Mouse (Mus musculus) intestine, embryonic 16.5 days (tissue): ENCODE data around the gene Camta1. TPM values are rescaled to one million over a fixed set of nuclear protein-coding genes. Genes with fewer than 3 reads are reported as not detected.

ENCODE experiments used
- ATAC-seq: fragments of 200-750 bp; cut with Nextera tagmentation; 2 replicates; pipeline ENCODE4 v1.8.0; 2017; ENCODE audit warnings: moderate TSS enrichment, moderate library complexity
- H3K27ac ChIP-seq: fragments of 300-500 bp; sonication (generic); 2 replicates; pipeline ENCODE4 v1.5.1; 2014; ENCODE audit warnings: mild to moderate bottlenecking, low read length
- H3K27me3 ChIP-seq: fragments of 300-500 bp; sonication (generic); replicated peaks from 2 replicates; pipeline ENCODE4 v1.6.1; 2014; ENCODE audit warnings: low read length, control low read depth, mixed read lengths; ENCODE audit not compliant: control insufficient read depth, insufficient read depth
- H3K36me3 ChIP-seq: fragments of 300-500 bp; sonication (generic); 2 replicates; pipeline ENCODE4 v1.6.1; 2014; ENCODE audit warnings: low read length, control low read depth; ENCODE audit not compliant: control insufficient read depth, insufficient read depth
- H3K4me1 ChIP-seq: fragments of 300-500 bp; sonication (generic); 2 replicates; pipeline ENCODE4 v1.6.1; 2014; ENCODE audit warnings: low read length, control low read depth, mixed read lengths; ENCODE audit not compliant: control insufficient read depth, insufficient read depth
- H3K4me2 ChIP-seq: fragments of 300-500 bp; sonication (generic); 2 replicates; pipeline ENCODE4 v1.6.1; 2014; ENCODE audit warnings: low read depth, low read length, control low read depth
- H3K4me3 ChIP-seq: fragments of 300-500 bp; sonication (generic); 2 replicates; pipeline ENCODE4 v1.5.1; 2014; ENCODE audit warnings: mild to moderate bottlenecking, low read length
- H3K9ac ChIP-seq: fragments of 300-500 bp; sonication (generic); 2 replicates; pipeline ENCODE4 v1.6.1; 2014; ENCODE audit warnings: low read depth, low read length
- H3K9me3 ChIP-seq: fragments of 300-500 bp; sonication (generic); 2 replicates; pipeline ENCODE4 v1.6.1; 2016; ENCODE audit warnings: low read length, control low read depth; ENCODE audit not compliant: control insufficient read depth
- WGBS: fragments of 180-500 bp; shearing (Covaris S2); extraction: QIAGEN DNeasy Blood & Tissue Kit; methylation state at CpG from one replicate; pipeline ENCODE4 v1.1.7; 2014; 5-methylcytosine and 5-hydroxymethylcytosine counted together
- polyA plus RNA-seq: library from polyadenylated mRNA; unstranded; fragments of >200 nt; fragmentation: Nextera tagmentation; extraction: Ambion mirVana; gene quantifications from 2 replicates; pipeline ENCODE4 v1.2.1, GENCODE M21; 2015

Camta1 gene
- polyA plus RNA-seq, 1 experiment from 2014 or later, result 69.1 TPM

- 84% methylated on average over 19 of the region's 19 CpGs for WGBS
- Histone ChIP-seq H3K27ac (no peak overlapping the region), H3K9ac (no peak overlapping the region), H3K4me3 (no peak overlapping the region), H3K36me3 (no peaks in the 10 kb centered on the region), H3K4me1 (no peaks in the 10 kb centered on the region), H3K27me3 (no peaks in the 10 kb centered on the region), H3K9me3 (no peaks in the 10 kb centered on the region), H3K4me2 (no peak overlapping the region)
- no peak for ATAC-seq
Observed at GRCm38 (mm10) chr4:151332074-151332849, 529.4 kb downstream of the Camta1 start.

- Histone ChIP-seq H3K4me2 (no peak overlapping the region), H3K9me3 (no peaks in the 10 kb centered on the region), H3K36me3 (no peaks in the 10 kb centered on the region), H3K9ac (no peak overlapping the region), H3K27ac (no peak overlapping the region), H3K4me1 (no peaks in the 10 kb centered on the region), H3K27me3 (no peaks in the 10 kb centered on the region), H3K4me3 (no peak overlapping the region)
- ATAC-seq, result no peak
- WGBS, result 59% methylated on average over 8 of the region's 8 CpGs
Observed at GRCm38 (mm10) chr4:151330983-151331382, 530.7 kb downstream of the Camta1 start.

DNA sequence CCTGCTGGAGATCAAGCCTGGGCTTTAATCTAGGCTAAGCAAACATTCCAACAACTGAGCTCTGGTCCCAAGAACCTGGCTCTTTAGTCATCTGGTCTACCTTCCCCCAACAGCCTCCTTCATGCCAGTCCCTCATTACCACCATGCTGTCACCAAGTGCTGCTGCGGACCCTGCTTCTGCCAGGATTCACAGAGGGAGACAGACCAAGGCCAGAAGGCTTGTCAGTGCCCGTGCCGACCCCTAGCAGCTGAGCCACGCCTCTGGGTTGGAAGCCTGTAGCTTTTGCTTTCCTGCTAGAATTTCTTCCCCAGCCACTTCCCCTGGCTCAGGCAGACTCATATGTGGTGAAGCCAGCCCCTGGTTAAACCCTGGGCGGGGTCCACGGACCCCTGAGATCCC is 533.6 kb downstream of the Camta1 start:
- H3K27me3 ChIP-seq, result no peaks in the 10 kb centered on the region
- H3K36me3 ChIP-seq, result no peaks in the 10 kb centered on the region
- H3K4me3 ChIP-seq, result no peak overlapping the region
- H3K4me2 ChIP-seq, result no peak overlapping the region
- 81% methylated on average over 6 of the region's 6 CpGs for WGBS
- no peak overlapping the region for H3K9ac ChIP-seq
- H3K4me1 ChIP-seq, result no peaks in the 10 kb centered on the region
- no peak overlapping the region for H3K27ac ChIP-seq
- no peak for ATAC-seq
- no peaks in the 10 kb centered on the region for H3K9me3 ChIP-seq

- H3K27me3 ChIP-seq, result no peaks in the 10 kb centered on the region
- H3K9me3 ChIP-seq, result no peaks in the 10 kb centered on the region
- no peaks in the 10 kb centered on the region for H3K36me3 ChIP-seq
- no peak overlapping the region for H3K9ac ChIP-seq
- H3K4me1 ChIP-seq, result no peaks in the 10 kb centered on the region
- ATAC-seq, result no peak
- H3K4me2 ChIP-seq, result no peak overlapping the region
- H3K27ac ChIP-seq, result no peak overlapping the region
- no peak overlapping the region for H3K4me3 ChIP-seq
- WGBS, result 85% methylated on average over 8 of the region's 8 CpGs
Observed at GRCm38 (mm10) chr4:151326971-151327686, 534.5 kb downstream of the Camta1 start.

DNA sequence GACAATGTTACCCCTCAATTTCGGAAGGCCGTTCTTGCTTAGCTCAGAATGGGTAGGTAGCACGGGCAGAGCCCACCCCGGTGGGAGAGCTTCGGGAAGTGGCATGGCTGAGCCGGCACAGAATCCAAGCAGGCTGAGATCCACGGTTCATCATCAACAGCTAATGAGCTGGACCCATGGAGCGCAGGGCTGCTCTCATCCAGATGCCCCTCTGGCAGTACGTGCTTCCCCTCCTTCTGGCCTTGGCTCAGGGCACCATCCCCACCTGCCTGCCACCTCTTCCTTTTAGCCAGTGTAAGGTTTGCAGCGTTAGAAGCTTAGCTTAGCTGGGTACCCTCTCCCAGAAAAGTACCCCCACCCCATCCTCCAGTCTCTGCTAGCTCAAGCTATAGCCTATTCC is 545.2 kb downstream of the Camta1 start:
- ATAC-seq, result no peak
- H3K27me3 ChIP-seq, result no peaks in the 10 kb centered on the region
- 83% methylated on average over 10 of the region's 10 CpGs for WGBS

GRCm38 (mm10) chr4:151315726-151316125 is 546.0 kb downstream of the Camta1 start:
- Histone ChIP-seq H3K9me3 (no peaks in the 10 kb centered on the region), H3K27ac (no peak overlapping the region), H3K4me3 (no peak overlapping the region), H3K27me3 (no peaks in the 10 kb centered on the region), H3K36me3 (no peaks in the 10 kb centered on the region), H3K4me1 (no peaks in the 10 kb centered on the region), H3K9ac (no peak overlapping the region), H3K4me2 (no peak overlapping the region)
- no peak for ATAC-seq
- 72% methylated on average over 10 of the region's 10 CpGs for WGBS

More for the DNA sequence above, 545.2 kb downstream of the Camta1 start:
- Histone ChIP-seq H3K9ac (no peak overlapping the region), H3K4me1 (no peaks in the 10 kb centered on the region), H3K27ac (no peak overlapping the region), H3K36me3 (no peaks in the 10 kb centered on the region), H3K4me2 (no peak overlapping the region), H3K4me3 (no peak overlapping the region), H3K9me3 (no peaks in the 10 kb centered on the region)

- peaks cover 4% of the 10 kb centered on the region; the same call in 1 of the 2 replicates for H3K4me1 ChIP-seq
- H3K9me3 ChIP-seq, result no peaks in the 10 kb centered on the region
- no peaks in the 10 kb centered on the region for H3K27me3 ChIP-seq
- 82% methylated on average over 8 of the region's 8 CpGs for WGBS
- no peak overlapping the region for H3K4me3 ChIP-seq
- no peak overlapping the region for H3K4me2 ChIP-seq
- no peaks in the 10 kb centered on the region for H3K36me3 ChIP-seq
- H3K27ac ChIP-seq, result no peak overlapping the region; the same call in 1 of the 2 replicates
- no peak for ATAC-seq
- no peak overlapping the region for H3K9ac ChIP-seq
Observed at GRCm38 (mm10) chr4:151310773-151311172, 550.9 kb downstream of the Camta1 start.

- no peak overlapping the region for H3K9ac ChIP-seq
- H3K4me3 ChIP-seq, result no peak overlapping the region
- peaks cover 4% of the 10 kb centered on the region; the same call in 1 of the 2 replicates for H3K4me1 ChIP-seq
- WGBS, result 23% methylated on average over 12 of the region's 12 CpGs
- no peaks in the 10 kb centered on the region for H3K36me3 ChIP-seq
- H3K9me3 ChIP-seq, result no peaks in the 10 kb centered on the region
- H3K4me2 ChIP-seq, result no peak overlapping the region
- ATAC-seq, result peak; percentile 46; the same call in 1 of the 2 replicates
- H3K27me3 ChIP-seq, result no peaks in the 10 kb centered on the region
- no peak overlapping the region for H3K27ac ChIP-seq
Observed at GRCm38 (mm10) chr4:151310056-151310685, 551.5 kb downstream of the Camta1 start.

GRCm38 (mm10) chr4:151306890-151307289 is 554.8 kb downstream of the Camta1 start:
- H3K9me3 ChIP-seq, result no peaks in the 10 kb centered on the region
- H3K9ac ChIP-seq, result no peak overlapping the region
- no peak overlapping the region for H3K4me3 ChIP-seq
- WGBS, result 68% methylated on average over 11 of the region's 11 CpGs
- ATAC-seq, result no peak
- H3K4me2 ChIP-seq, result no peak overlapping the region
- no peaks in the 10 kb centered on the region for H3K36me3 ChIP-seq
- H3K27me3 ChIP-seq, result no peaks in the 10 kb centered on the region
- peaks cover 6% of the 10 kb centered on the region; the same call in 1 of the 2 replicates for H3K4me1 ChIP-seq
- H3K27ac ChIP-seq, result no peak overlapping the region
